Mouse (Mus musculus) liver, embryonic 15.5 days (tissue): Measurements from ENCODE around the gene Myh9. TPM values are rescaled to one million over a fixed set of nuclear protein-coding genes. Genes with fewer than 3 reads are reported as not detected.
"Not testable (repeated sequence)": the region's sequence is repeated elsewhere in the genome, so short reads cannot be mapped to it uniquely, and the experiment has no call there.

Experiments used
- ATAC-seq: fragments of 200-750 bp; cut with Nextera tagmentation; 2 replicates; pipeline ENCODE4 v1.8.0; 2017; ENCODE audit warnings: moderate number of reproducible peaks, mild to moderate bottlenecking, moderate library complexity; ENCODE audit not compliant: insufficient read depth
- H3K27ac ChIP-seq: fragments of 300-500 bp; sonication (generic); replicated peaks from 2 replicates; pipeline ENCODE4 v1.5.1; 2015; ENCODE audit warnings: mild to moderate bottlenecking, inconsistent platforms
- H3K27me3 ChIP-seq: fragments of 300-500 bp; sonication (generic); 2 replicates; pipeline ENCODE4 v1.6.1; 2015; ENCODE audit warnings: mild to moderate bottlenecking, inconsistent platforms
- H3K36me3 ChIP-seq: fragments of 300-500 bp; sonication (generic); replicated peaks from 2 replicates; pipeline ENCODE4 v1.6.1; 2015; ENCODE audit warnings: moderate library complexity, mild to moderate bottlenecking, inconsistent platforms
- H3K4me1 ChIP-seq: fragments of 300-500 bp; sonication (generic); replicated peaks from 2 replicates; pipeline ENCODE4 v1.6.1; 2015; ENCODE audit warnings: inconsistent platforms
- H3K4me2 ChIP-seq: fragments of 300-500 bp; sonication (generic); 2 replicates; pipeline ENCODE4 v1.6.1; 2015; ENCODE audit warnings: moderate library complexity, mild to moderate bottlenecking, inconsistent platforms
- H3K4me3 ChIP-seq: fragments of 300-500 bp; sonication (generic); replicated peaks from 2 replicates; pipeline ENCODE4 v1.5.1; 2015; ENCODE audit warnings: mild to moderate bottlenecking, inconsistent platforms
- H3K9ac ChIP-seq: fragments of 300-500 bp; sonication (generic); 2 replicates; pipeline ENCODE4 v1.6.1; 2015; ENCODE audit warnings: moderate library complexity, mild to moderate bottlenecking, inconsistent platforms
- H3K9me3 ChIP-seq: fragments of 300-500 bp; sonication (generic); replicated peaks from 2 replicates; pipeline ENCODE4 v1.6.1; 2016; ENCODE audit warnings: inconsistent platforms
- WGBS: fragments of 180-500 bp; shearing (Covaris S2); methylation state at CpG from one replicate; pipeline ENCODE4 v1.1.7; 2015; ENCODE audit warnings: mixed read lengths; ENCODE audit not compliant: insufficient replicate concordance; 5-methylcytosine and 5-hydroxymethylcytosine counted together
- polyA plus RNA-seq: library from polyadenylated mRNA; unstranded; fragments of >200 nt; fragmentation: Nextera tagmentation; extraction: Ambion mirVana; gene quantifications from 2 replicates; pipeline ENCODE4 v1.2.1, GENCODE M21; 2015

Gene Myh9
- polyA plus RNA-seq, 1 experiment from 2014 or later: 19.5 TPM

- H3K36me3 ChIP-seq, ATAC-seq, H3K4me1 ChIP-seq, H3K27me3 ChIP-seq, H3K9me3 ChIP-seq, H3K4me2 ChIP-seq, H3K9ac ChIP-seq, H3K27ac ChIP-seq, H3K4me3 ChIP-seq: not testable (repeated sequence)
- 2% methylated on average over 3 of the region's 3 CpGs for WGBS
These were observed 114.8 kb downstream of the Myh9 start for GRCm38 (mm10) chr15:77727139-77727538.

GRCm38 (mm10) chr15:77725393-77726020 lies 116.5 kb downstream of the Myh9 start:
- not testable (repeated sequence) for H3K9ac ChIP-seq, H3K4me3 ChIP-seq, H3K4me1 ChIP-seq, H3K9me3 ChIP-seq, H3K4me2 ChIP-seq, H3K27me3 ChIP-seq, ATAC-seq, H3K36me3 ChIP-seq, H3K27ac ChIP-seq
- whole genome bisulfite sequencing: 47% methylated on average over 6 of the region's 6 CpGs

- not testable (repeated sequence) for H3K9me3 ChIP-seq, H3K27ac ChIP-seq, H3K36me3 ChIP-seq, ATAC-seq, H3K4me2 ChIP-seq, H3K9ac ChIP-seq, H3K4me1 ChIP-seq, H3K27me3 ChIP-seq, H3K4me3 ChIP-seq
- 20% methylated on average over 3 of the region's 10 CpGs for WGBS
These were observed 117.6 kb downstream of the Myh9 start for GRCm38 (mm10) chr15:77724208-77724911.

GRCm38 (mm10) chr15:77721509-77721908 lies 120.5 kb downstream of the Myh9 start:
- not testable (repeated sequence) for H3K27ac ChIP-seq, H3K4me2 ChIP-seq, H3K9ac ChIP-seq, H3K4me3 ChIP-seq, H3K4me1 ChIP-seq, ATAC-seq, H3K27me3 ChIP-seq, H3K36me3 ChIP-seq, H3K9me3 ChIP-seq
- no CpG with 5 or more reads among the region's 3 CpGs for WGBS

GRCm38 (mm10) chr15:77718240-77718639 lies 123.7 kb downstream of the Myh9 start:
- not testable (repeated sequence) for H3K4me1 ChIP-seq, H3K36me3 ChIP-seq, H3K4me2 ChIP-seq, H3K9ac ChIP-seq, H3K4me3 ChIP-seq, H3K27me3 ChIP-seq, ATAC-seq, H3K9me3 ChIP-seq, H3K27ac ChIP-seq
- WGBS: 55% methylated on average over 6 of the region's 6 CpGs

Other genes with a start within 250 kb of the Myh9 start
- gene Apol10b, start 246.1 kb downstream of the Myh9 start, polyA plus RNA-seq: not detected in 2 replicates
- gene Gm36245, start 242.9 kb downstream of the Myh9 start, polyA plus RNA-seq: not detected in 2 replicates
- 7.3 and 7.6 TPM in 2 replicates for gene Apol11b, start 198.9 kb downstream of the Myh9 start, polyA plus RNA-seq
- 0.03 TPM in 1 of 2 replicates, not detected in the other for gene Apol7e, start 143.3 kb downstream of the Myh9 start, polyA plus RNA-seq
- 0.12 TPM in 1 of 2 replicates, not detected in the other for gene Apol9b, start 113.1 kb downstream of the Myh9 start, polyA plus RNA-seq
- 27.0 and 28.5 TPM in 2 replicates for gene Apol8, start 85.2 kb downstream of the Myh9 start, polyA plus RNA-seq
- 185 and 208 TPM in 2 replicates for gene Txn2, start 86.8 kb upstream of the Myh9 start, polyA plus RNA-seq
- gene Foxred2, start 114.5 kb upstream of the Myh9 start, polyA plus RNA-seq: 1.1 and 1.4 TPM in 2 replicates
- 139 and 142 TPM in 2 replicates for gene Eif3d, start 128.6 kb upstream of the Myh9 start, polyA plus RNA-seq